Mouse (Mus musculus): Measurements from ENCODE around the gene Brip1.

DNA sequence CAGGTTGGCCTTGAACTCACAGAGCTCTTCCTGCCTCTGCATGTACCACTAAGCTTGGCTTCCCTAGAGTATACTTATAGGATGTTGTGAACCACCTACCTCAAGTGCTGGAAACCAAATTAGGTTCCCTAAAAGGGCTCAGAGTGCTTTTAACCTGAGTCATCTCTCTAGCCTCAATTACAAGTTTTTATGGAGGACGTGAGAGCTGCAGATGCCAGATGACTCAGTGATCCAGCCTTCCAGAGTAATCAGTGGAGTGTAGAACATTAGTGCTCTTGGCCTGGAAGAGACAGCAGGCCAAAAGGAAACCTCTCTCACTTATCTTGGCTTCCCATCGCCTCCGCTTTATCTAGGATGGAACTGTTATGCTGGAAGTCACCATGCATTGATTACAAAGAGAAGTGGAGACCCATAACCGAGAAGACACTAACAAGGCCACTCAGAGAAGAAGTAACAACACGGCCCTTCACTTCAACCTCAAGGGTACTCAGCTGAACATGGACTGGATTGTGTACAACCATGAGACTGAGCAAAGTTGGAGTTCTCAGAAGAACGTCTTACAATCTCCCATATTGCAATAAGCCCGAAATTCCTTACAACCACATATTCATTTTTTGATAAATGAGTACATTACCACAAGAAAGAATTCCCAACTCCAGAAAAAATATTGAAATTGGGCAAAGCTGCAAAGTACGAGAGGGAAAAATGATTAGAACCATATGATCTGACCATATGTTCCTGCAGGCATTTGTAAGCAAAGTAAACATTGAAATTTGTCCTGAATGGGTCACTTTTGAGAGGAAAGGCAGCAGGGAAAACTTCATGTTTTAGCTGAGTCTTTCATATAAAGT is 150.3 kb downstream of the Brip1 start:
- TF ChIP-seq CTCF (IDR thresholded peaks at IDR 0.05; ENCODE audit: extremely low read depth, insufficient read depth, low read length) (no peak), POLR2A (IDR thresholded peaks at IDR 0.05; ENCODE audit: extremely low read depth, insufficient read depth, low read length) (no peak)
